Mouse (Mus musculus): ENCODE data around the gene Rpl29.
A peak's percentile ranks its signal among the peaks of the same experiment; 100 is the strongest.

The Rpl29 gene

GRCm38 (mm10) chr9:106454888-106455681 lies 25.8 kb downstream of the Rpl29 start:
- DNase-seq: no peak

- DNase-seq: no peak
Measured at GRCm38 (mm10) chr9:106456325-106457162, 27.3 kb downstream of the Rpl29 start.

- no peak for DNase-seq
Measured at GRCm38 (mm10) chr9:106457163-106457559, 27.9 kb downstream of the Rpl29 start.

GRCm38 (mm10) chr9:106457920-106458319 lies 28.7 kb downstream of the Rpl29 start:
- no peak for DNase-seq

- DNase-seq: no peak
Measured at GRCm38 (mm10) chr9:106459946-106460345, 30.7 kb downstream of the Rpl29 start.

- no peak for DNase-seq
Measured at GRCm38 (mm10) chr9:106460401-106461025, 31.3 kb downstream of the Rpl29 start.

- no peak for DNase-seq
Measured at GRCm38 (mm10) chr9:106461026-106461415, 31.8 kb downstream of the Rpl29 start.

- no peak for DNase-seq
Measured at GRCm38 (mm10) chr9:106461641-106462429, 32.6 kb downstream of the Rpl29 start.

GRCm38 (mm10) chr9:106462430-106462800 lies 33.2 kb downstream of the Rpl29 start:
- no peak for DNase-seq

GRCm38 (mm10) chr9:106463122-106464063 lies 34.1 kb downstream of the Rpl29 start:
- no peak for DNase-seq

- peak; percentile 81 for DNase-seq
Measured at GRCm38 (mm10) chr9:106464751-106465541, 35.7 kb downstream of the Rpl29 start.

- DNase-seq: peak; percentile 91
Measured at GRCm38 (mm10) chr9:106465571-106466200, 36.4 kb downstream of the Rpl29 start, which contains the start of gene Gpr62. Gene Gpr62, minus strand, starts transcription at chr9:106465938.

GRCm38 (mm10) chr9:106466721-106467120 lies 37.5 kb downstream of the Rpl29 start:
- DNase-seq: no peak

- DNase-seq: no peak
Measured at GRCm38 (mm10) chr9:106467746-106468145, 38.5 kb downstream of the Rpl29 start.

- no peak for DNase-seq
Measured at GRCm38 (mm10) chr9:106469317-106469716, 40.1 kb downstream of the Rpl29 start.

- DNase-seq: no peak
Measured at GRCm38 (mm10) chr9:106469776-106470175, 40.5 kb downstream of the Rpl29 start.

- peak; percentile 17 for DNase-seq
Measured at GRCm38 (mm10) chr9:106470991-106471750, 41.9 kb downstream of the Rpl29 start.

GRCm38 (mm10) chr9:106471892-106472291 lies 42.6 kb downstream of the Rpl29 start:
- peak; percentile 51 for DNase-seq

- peak; percentile 33 for DNase-seq
Measured at GRCm38 (mm10) chr9:106472321-106472720, 43.1 kb downstream of the Rpl29 start.
